Mouse (Mus musculus) liver, embryonic 15.5 days (tissue): ENCODE measurements around the gene Adh1. TPM values are rescaled to one million over a fixed set of nuclear protein-coding genes. Genes with fewer than 3 reads are reported as not detected.
A peak's percentile ranks its signal among the peaks of the same experiment; 100 is the strongest.

Experiments
- ATAC-seq: fragments of 200-750 bp; cut with Nextera tagmentation; 2 replicates; pipeline ENCODE4 v1.8.0; 2017; ENCODE audit warnings: moderate number of reproducible peaks, mild to moderate bottlenecking, moderate library complexity; ENCODE audit not compliant: insufficient read depth
- H3K27ac ChIP-seq: fragments of 300-500 bp; sonication (generic); replicated peaks from 2 replicates; pipeline ENCODE4 v1.5.1; 2015; ENCODE audit warnings: mild to moderate bottlenecking, inconsistent platforms
- H3K27me3 ChIP-seq: fragments of 300-500 bp; sonication (generic); 2 replicates; pipeline ENCODE4 v1.6.1; 2015; ENCODE audit warnings: mild to moderate bottlenecking, inconsistent platforms
- H3K36me3 ChIP-seq: fragments of 300-500 bp; sonication (generic); replicated peaks from 2 replicates; pipeline ENCODE4 v1.6.1; 2015; ENCODE audit warnings: moderate library complexity, mild to moderate bottlenecking, inconsistent platforms
- H3K4me1 ChIP-seq: fragments of 300-500 bp; sonication (generic); replicated peaks from 2 replicates; pipeline ENCODE4 v1.6.1; 2015; ENCODE audit warnings: inconsistent platforms
- H3K4me2 ChIP-seq: fragments of 300-500 bp; sonication (generic); 2 replicates; pipeline ENCODE4 v1.6.1; 2015; ENCODE audit warnings: moderate library complexity, mild to moderate bottlenecking, inconsistent platforms
- H3K4me3 ChIP-seq: fragments of 300-500 bp; sonication (generic); replicated peaks from 2 replicates; pipeline ENCODE4 v1.5.1; 2015; ENCODE audit warnings: mild to moderate bottlenecking, inconsistent platforms
- H3K9ac ChIP-seq: fragments of 300-500 bp; sonication (generic); 2 replicates; pipeline ENCODE4 v1.6.1; 2015; ENCODE audit warnings: moderate library complexity, mild to moderate bottlenecking, inconsistent platforms
- H3K9me3 ChIP-seq: fragments of 300-500 bp; sonication (generic); replicated peaks from 2 replicates; pipeline ENCODE4 v1.6.1; 2016; ENCODE audit warnings: inconsistent platforms
- WGBS: fragments of 180-500 bp; shearing (Covaris S2); methylation state at CpG from one replicate; pipeline ENCODE4 v1.1.7; 2015; ENCODE audit warnings: mixed read lengths; ENCODE audit not compliant: insufficient replicate concordance; 5-methylcytosine and 5-hydroxymethylcytosine counted together
- polyA plus RNA-seq: library from polyadenylated mRNA; unstranded; fragments of >200 nt; fragmentation: Nextera tagmentation; extraction: Ambion mirVana; gene quantifications from 2 replicates; pipeline ENCODE4 v1.2.1, GENCODE M21; 2015

The Adh1 gene
- polyA plus RNA-seq, 1 experiment from 2014 or later = 37.2 TPM

GRCm38 (mm10) chr3:138225853-138226252 lies 34.9 kb upstream of the Adh1 start:
- Histone ChIP-seq H3K27ac (no peak overlapping the region), H3K9ac (no peak overlapping the region), H3K27me3 (no peaks in the 10 kb centered on the region), H3K4me2 (no peak overlapping the region), H3K36me3 (no peaks in the 10 kb centered on the region), H3K9me3 (no peaks in the 10 kb centered on the region), H3K4me3 (no peak overlapping the region), H3K4me1 (0 out of 2 replicates have a peak, but pooled peaks cover 4% of the 10 kb centered on the region)
- ATAC-seq = no peak
- 53% methylated on average over 7 of the region's 7 CpGs for WGBS

- Histone ChIP-seq H3K4me3 (no peak overlapping the region), H3K9me3 (no peaks in the 10 kb centered on the region), H3K4me2 (no peak overlapping the region), H3K27ac (no peak overlapping the region; the same call in 1 of the 2 replicates), H3K4me1 (0 out of 2 replicates have a peak, but pooled peaks cover 4% of the 10 kb centered on the region), H3K27me3 (no peaks in the 10 kb centered on the region), H3K36me3 (no peaks in the 10 kb centered on the region), H3K9ac (no peak overlapping the region)
- 71% methylated on average over 6 of the region's 6 CpGs for WGBS
- ATAC-seq = no peak
Observed at GRCm38 (mm10) chr3:138226476-138226875, 34.3 kb upstream of the Adh1 start.

DNA sequence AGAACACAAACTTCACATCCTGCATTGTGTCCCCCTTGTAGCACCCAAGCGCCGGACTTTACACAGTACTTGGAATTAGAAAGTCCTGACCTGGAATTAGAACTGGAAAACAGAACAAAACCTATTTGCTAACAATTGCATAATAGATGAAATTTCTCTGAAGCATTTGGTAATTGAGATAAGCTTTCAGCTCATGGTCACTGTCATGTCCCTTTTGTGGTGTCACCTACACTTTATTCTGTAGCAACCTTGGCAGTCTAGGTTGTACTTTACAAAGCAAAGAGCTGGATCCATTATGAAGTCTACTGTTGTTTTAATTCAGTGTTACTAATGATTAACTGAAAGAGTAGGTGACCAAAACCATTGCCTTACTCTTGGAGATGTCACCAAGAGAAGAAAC lies 33.7 kb upstream of the Adh1 start:
- no peaks in the 10 kb centered on the region for H3K36me3 ChIP-seq
- no peak overlapping the region for H3K27ac ChIP-seq
- H3K9ac ChIP-seq = no peak overlapping the region
- no peaks in the 10 kb centered on the region for H3K9me3 ChIP-seq
- ATAC-seq = peak; percentile 36; the same call in 1 of the 2 replicates
- 77% methylated on average over 2 of the region's 2 CpGs for WGBS
- no peaks in the 10 kb centered on the region for H3K27me3 ChIP-seq
- 0 out of 2 replicates have a peak, but pooled peaks cover 4% of the 10 kb centered on the region for H3K4me1 ChIP-seq
- no peak overlapping the region for H3K4me3 ChIP-seq
- no peak overlapping the region for H3K4me2 ChIP-seq

GRCm38 (mm10) chr3:138227782-138228181 lies 33.0 kb upstream of the Adh1 start:
- Histone ChIP-seq H3K4me3 (no peak overlapping the region), H3K4me2 (no peak overlapping the region), H3K9ac (no peak overlapping the region), H3K4me1 (no peaks in the 10 kb centered on the region), H3K9me3 (no peaks in the 10 kb centered on the region), H3K27ac (no peak overlapping the region), H3K27me3 (no peaks in the 10 kb centered on the region), H3K36me3 (no peaks in the 10 kb centered on the region)
- no peak for ATAC-seq
- WGBS = 68% methylated on average over 8 of the region's 8 CpGs

DNA sequence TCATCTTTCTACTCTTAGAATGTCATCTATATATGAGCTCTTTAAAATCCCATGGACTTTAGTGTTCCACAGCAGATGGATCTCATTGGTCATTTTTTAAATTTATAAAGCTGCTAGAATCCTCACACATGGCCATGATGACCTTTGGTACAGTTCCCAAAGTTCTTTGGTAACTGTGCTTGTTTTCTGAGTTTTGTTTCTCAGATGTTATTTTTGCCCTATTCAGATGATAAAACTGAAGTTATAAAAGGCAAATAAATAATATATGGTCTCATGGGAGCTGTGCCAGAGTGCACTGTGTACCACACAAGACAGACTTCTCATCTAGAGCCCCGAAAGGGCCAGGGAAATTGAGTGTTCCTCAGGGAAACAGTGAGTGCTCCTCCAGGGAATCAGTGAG lies 31.3 kb upstream of the Adh1 start:
- H3K27ac ChIP-seq = no peak overlapping the region
- WGBS = 72% methylated on average over 1 of the region's 1 CpGs
- H3K4me2 ChIP-seq = no peak overlapping the region
- ATAC-seq = no peak
- no peaks in the 10 kb centered on the region for H3K27me3 ChIP-seq
- H3K9ac ChIP-seq = no peak overlapping the region
- H3K36me3 ChIP-seq = no peaks in the 10 kb centered on the region
- H3K4me1 ChIP-seq = no peaks in the 10 kb centered on the region
- H3K9me3 ChIP-seq = no peaks in the 10 kb centered on the region
- no peak overlapping the region for H3K4me3 ChIP-seq

- no peaks in the 10 kb centered on the region for H3K9me3 ChIP-seq
- ATAC-seq = no peak
- no peak overlapping the region for H3K4me2 ChIP-seq
- no peak overlapping the region for H3K27ac ChIP-seq
- no peak overlapping the region for H3K4me3 ChIP-seq
- H3K9ac ChIP-seq = no peak overlapping the region
- WGBS = 66% methylated on average over 3 of the region's 3 CpGs
- H3K4me1 ChIP-seq = no peaks in the 10 kb centered on the region
- no peaks in the 10 kb centered on the region for H3K36me3 ChIP-seq
- H3K27me3 ChIP-seq = no peaks in the 10 kb centered on the region
Observed at GRCm38 (mm10) chr3:138230266-138230665, 30.5 kb upstream of the Adh1 start.

- 54% methylated on average over 2 of the region's 2 CpGs for whole genome bisulfite sequencing
- no peak overlapping the region for H3K4me3 ChIP-seq
- H3K4me2 ChIP-seq = no peak overlapping the region
- no peak overlapping the region for H3K27ac ChIP-seq
- H3K36me3 ChIP-seq = no peaks in the 10 kb centered on the region
- H3K9ac ChIP-seq = no peak overlapping the region
- H3K9me3 ChIP-seq = no peaks in the 10 kb centered on the region
- no peaks in the 10 kb centered on the region for H3K4me1 ChIP-seq
- no peaks in the 10 kb centered on the region for H3K27me3 ChIP-seq
- ATAC-seq = no peak
Observed at GRCm38 (mm10) chr3:138231531-138231930, 29.3 kb upstream of the Adh1 start.

DNA sequence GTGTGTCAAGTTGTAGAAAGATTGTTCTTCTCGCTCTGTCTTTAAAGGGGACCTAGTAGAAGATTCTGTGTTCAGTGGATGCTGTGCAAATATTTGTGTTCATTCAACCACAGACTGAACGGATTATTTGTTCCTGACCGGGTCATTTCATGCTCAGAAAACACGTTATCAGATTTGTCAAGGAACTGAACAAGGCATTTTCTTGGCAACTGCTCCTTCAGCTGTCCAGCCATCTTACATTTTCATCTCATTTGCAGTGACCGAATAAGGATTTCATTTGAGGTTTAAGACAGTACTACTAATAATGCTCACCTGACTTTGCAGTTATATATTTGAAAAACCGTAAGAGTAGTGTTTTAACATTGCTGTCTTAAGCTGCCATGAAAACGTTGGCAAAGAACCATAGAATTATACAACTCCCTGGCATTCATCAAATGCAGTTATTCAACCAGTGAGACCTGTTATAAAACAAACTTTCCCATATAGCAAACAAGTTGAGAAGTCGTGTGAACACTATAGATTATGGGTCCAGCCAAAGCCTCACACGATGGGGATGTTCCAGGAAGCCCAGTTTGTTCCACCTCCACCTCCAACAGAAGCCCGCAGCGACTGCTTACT lies 24.1 kb upstream of the Adh1 start:
- Histone ChIP-seq H3K9ac (no peak overlapping the region), H3K27me3 (no peaks in the 10 kb centered on the region), H3K4me1 (no peaks in the 10 kb centered on the region; the same call in 1 of the 2 replicates), H3K4me2 (no peak overlapping the region), H3K4me3 (no peak overlapping the region), H3K36me3 (no peaks in the 10 kb centered on the region), H3K9me3 (no peaks in the 10 kb centered on the region), H3K27ac (no peak overlapping the region)
- ATAC-seq = no peak
- 66% methylated on average over 11 of the region's 11 CpGs for WGBS

DNA sequence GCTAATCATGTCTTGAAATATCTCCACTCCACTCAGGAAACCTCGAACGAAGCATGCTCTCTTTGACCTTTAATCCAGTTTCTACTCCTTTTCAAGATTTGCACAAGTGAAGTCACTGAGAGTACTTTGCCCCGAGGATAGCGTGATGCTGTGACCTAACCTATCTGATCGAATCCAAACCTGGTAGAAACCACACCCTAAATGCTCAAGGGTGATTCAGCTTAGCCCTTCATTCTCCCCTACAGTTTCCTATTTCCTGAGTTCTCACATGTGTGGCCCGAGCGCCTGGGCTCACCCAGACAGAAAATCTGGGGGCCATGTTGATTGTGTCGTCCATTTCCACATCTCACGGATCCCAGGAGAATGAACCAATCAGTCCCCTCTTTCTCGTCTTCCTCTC lies 22.7 kb upstream of the Adh1 start:
- no peak overlapping the region for H3K27ac ChIP-seq
- no peaks in the 10 kb centered on the region for H3K36me3 ChIP-seq
- H3K4me1 ChIP-seq = no peaks in the 10 kb centered on the region; the same call in 1 of the 2 replicates
- no peak overlapping the region for H3K9ac ChIP-seq
- H3K9me3 ChIP-seq = no peaks in the 10 kb centered on the region
- WGBS = 54% methylated on average over 10 of the region's 10 CpGs
- no peak overlapping the region for H3K4me2 ChIP-seq
- no peak overlapping the region for H3K4me3 ChIP-seq
- no peak for ATAC-seq
- H3K27me3 ChIP-seq = no peaks in the 10 kb centered on the region

GRCm38 (mm10) chr3:138239461-138239860 lies 21.3 kb upstream of the Adh1 start:
- WGBS = 61% methylated on average over 6 of the region's 6 CpGs
- no peaks in the 10 kb centered on the region for H3K27me3 ChIP-seq
- no peaks in the 10 kb centered on the region; the same call in 1 of the 2 replicates for H3K4me1 ChIP-seq
- H3K36me3 ChIP-seq = no peaks in the 10 kb centered on the region
- H3K4me2 ChIP-seq = no peak overlapping the region
- no peak overlapping the region for H3K9ac ChIP-seq
- H3K27ac ChIP-seq = no peak overlapping the region
- no peak for ATAC-seq
- no peaks in the 10 kb centered on the region for H3K9me3 ChIP-seq
- H3K4me3 ChIP-seq = no peak overlapping the region

GRCm38 (mm10) chr3:138240411-138240810 lies 20.4 kb upstream of the Adh1 start:
- no peaks in the 10 kb centered on the region for H3K27me3 ChIP-seq
- H3K4me2 ChIP-seq = no peak overlapping the region
- H3K4me1 ChIP-seq = no peaks in the 10 kb centered on the region; the same call in 1 of the 2 replicates
- H3K4me3 ChIP-seq = no peak overlapping the region
- H3K36me3 ChIP-seq = no peaks in the 10 kb centered on the region
- H3K9me3 ChIP-seq = no peaks in the 10 kb centered on the region
- no peak overlapping the region for H3K9ac ChIP-seq
- ATAC-seq = no peak
- H3K27ac ChIP-seq = no peak overlapping the region
- 61% methylated on average over 3 of the region's 3 CpGs for WGBS

GRCm38 (mm10) chr3:138240942-138241341 lies 19.8 kb upstream of the Adh1 start:
- Histone ChIP-seq H3K27me3 (no peaks in the 10 kb centered on the region), H3K4me1 (no peaks in the 10 kb centered on the region; the same call in 1 of the 2 replicates), H3K36me3 (no peaks in the 10 kb centered on the region), H3K4me2 (no peak overlapping the region), H3K4me3 (no peak overlapping the region), H3K9me3 (no peaks in the 10 kb centered on the region), H3K27ac (no peak overlapping the region), H3K9ac (no peak overlapping the region)
- WGBS = 72% methylated on average over 5 of the region's 5 CpGs
- ATAC-seq = no peak
